Mouse (Mus musculus): ENCODE data around the gene Nipa1. TPM values are rescaled to one million over a fixed set of nuclear protein-coding genes. Genes with fewer than 3 reads are reported as not detected.

Gene Nipa1
- polyA plus RNA-seq, 1 experiment from 2014 or later, result 3.6 TPM

DNA sequence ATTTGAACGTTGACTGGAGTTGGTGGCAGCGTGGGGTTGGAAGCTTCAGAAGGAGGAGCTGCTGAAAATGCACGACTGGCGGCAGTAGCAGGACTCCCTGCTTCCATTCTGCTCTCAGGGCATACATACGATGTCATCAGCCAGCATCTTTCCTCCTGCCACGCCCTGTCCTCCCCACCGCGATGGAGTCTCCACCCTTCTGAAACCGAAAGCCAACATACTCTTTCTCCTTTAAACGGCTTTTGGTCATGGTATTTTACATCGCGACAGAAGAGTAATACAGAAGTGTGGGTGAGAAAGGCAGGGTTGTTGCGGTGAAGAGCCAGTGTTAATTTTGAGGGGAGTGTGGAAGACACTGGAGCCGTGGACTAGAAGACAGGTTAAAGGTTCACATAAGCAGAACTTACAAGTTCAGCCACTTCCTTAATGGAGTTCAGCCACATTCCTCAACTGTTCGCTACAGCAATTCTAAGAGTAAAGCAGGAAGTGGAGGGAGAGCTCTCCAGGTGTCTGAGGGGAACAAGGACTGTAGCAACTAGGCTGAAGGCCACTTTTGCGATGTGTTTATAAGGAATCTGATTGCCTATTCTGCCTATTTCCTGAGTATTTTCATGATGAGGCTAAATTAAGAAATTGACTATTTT is 51.4 kb downstream of the Nipa1 start:
- 37% methylated on average over 16 of the region's 16 CpGs for WGBS
- Histone ChIP-seq H3K27ac (replicated peaks) (no peak overlapping the region), H3K36me3 (no peaks in the 10 kb centered on the region), H3K4me3 (peak overlapping the region; percentile 42), H3K9me3 (no peaks in the 10 kb centered on the region), H3K27me3 (replicated peaks) (no peaks in the 10 kb centered on the region), H3K4me1 (peaks cover 8% of the 10 kb centered on the region; the same call in 1 of the 2 replicates), H3K4me2 (peak overlapping the region; percentile 61), H3K9ac (0 out of 2 replicates have a peak overlapping the region, but pooled peaks have one; percentile 17)
- no peak for ATAC-seq (ENCODE audit: extremely low read depth, insufficient number of reproducible peaks, low FRiP score, low TSS enrichment)

DNA sequence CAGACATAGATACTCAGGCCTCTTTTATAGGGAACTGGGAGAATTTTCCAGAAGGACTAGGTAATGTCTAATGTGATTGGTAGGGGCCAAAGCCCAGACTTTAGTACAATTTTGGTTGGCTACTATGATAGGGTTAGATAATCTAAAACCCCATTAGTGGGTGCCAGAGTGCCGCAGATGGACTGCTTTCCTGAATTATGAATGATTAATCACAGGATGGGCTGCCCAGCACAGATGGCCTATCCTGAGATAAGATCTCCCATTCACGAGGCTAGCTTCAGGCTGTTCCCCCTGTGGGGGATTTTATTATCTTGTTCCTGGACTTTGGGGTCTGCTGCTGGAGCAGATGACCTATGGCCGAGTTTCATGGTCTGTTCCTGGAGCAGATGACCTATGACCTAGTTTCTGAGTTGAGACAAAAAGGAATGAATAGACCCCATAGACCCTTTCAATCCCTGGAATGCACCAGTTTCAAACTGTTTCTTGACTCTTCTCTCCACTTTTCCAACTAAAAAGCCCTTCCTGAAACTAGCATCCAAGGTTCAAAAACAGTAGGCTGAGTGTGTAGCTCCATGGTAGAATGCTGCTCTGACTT is 52.8 kb downstream of the Nipa1 start:
- ATAC-seq (ENCODE audit: extremely low read depth, insufficient number of reproducible peaks, low FRiP score, low TSS enrichment), result no peak
- Histone ChIP-seq H3K27me3 (replicated peaks) (no peaks in the 10 kb centered on the region), H3K27ac (replicated peaks) (no peak overlapping the region), H3K4me3 (no peak overlapping the region), H3K4me2 (no peak overlapping the region), H3K9me3 (no peaks in the 10 kb centered on the region), H3K4me1 (peaks cover 13% of the 10 kb centered on the region), H3K9ac (no peak overlapping the region), H3K36me3 (no peaks in the 10 kb centered on the region)
- WGBS, result 42% methylated on average over 3 of the region's 3 CpGs

DNA sequence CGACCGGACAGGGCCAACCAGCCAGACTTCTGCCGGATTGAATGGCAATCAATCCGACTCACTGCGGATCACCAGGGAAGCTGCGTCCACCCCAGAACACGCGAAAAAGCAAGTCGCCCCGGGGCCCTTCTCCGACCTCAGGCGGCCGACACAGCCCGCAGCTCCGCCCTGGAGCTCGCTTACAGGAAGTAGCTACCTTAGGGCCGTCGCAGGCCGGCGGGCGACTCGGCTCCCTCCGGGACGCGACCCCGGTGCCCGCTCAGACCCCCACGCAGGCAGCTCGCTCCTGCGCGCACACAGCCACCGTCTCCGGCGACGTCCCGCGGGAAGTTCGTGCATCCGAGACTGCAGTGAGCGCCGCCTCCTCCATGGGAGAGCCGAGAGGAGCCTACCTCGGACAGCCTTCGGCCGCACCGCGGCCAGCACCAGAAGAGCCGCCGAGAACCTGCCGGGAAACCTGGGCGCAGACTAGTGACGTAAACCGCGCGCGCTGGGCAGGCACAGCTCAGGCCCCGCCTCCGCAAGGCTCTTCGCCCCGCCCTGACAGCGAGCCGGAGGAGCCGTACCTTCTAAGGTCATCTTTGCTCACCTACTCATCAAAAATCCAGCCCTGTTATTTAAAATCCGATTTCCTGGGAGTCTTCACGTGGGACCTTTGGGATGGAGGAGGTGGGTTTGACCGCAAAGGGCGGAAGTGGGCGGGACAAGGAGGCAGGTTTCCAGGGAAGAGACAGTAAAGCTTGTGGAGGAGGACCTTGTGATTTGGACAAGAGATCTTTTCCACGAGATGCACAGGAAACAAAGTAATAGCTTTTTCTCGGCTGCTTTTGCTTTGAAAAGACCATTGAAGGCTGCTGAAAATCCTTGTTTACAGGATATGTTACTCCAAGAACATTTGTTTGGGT is 57.5 kb downstream of the Nipa1 start, which contains the start of gene Nipa2:
Gene Nipa2, minus strand, starts transcription at position 473 of the 905 bp plus-strand sequence.
- H3K4me3 ChIP-seq, result peak within 1 kb of the TSS; percentile 95
- ATAC-seq (ENCODE audit: extremely low read depth, insufficient number of reproducible peaks, low FRiP score, low TSS enrichment), result peak; percentile 97
- 0% methylated on average over 69 of the region's 70 CpGs for WGBS
- peak within 1 kb of the TSS; percentile 94 for H3K27ac ChIP-seq (replicated peaks)
- peak within 1 kb of the TSS; percentile 93 for H3K9ac ChIP-seq
- peaks cover 16% of the 10 kb centered on the region; the same call in 1 of the 2 replicates for H3K36me3 ChIP-seq
- H3K9me3 ChIP-seq, result no peaks in the 10 kb centered on the region
- peaks cover 17% of the 10 kb centered on the region for H3K4me1 ChIP-seq
- H3K4me2 ChIP-seq, result peak within 1 kb of the TSS; percentile 83
- H3K27me3 ChIP-seq (replicated peaks), result no peaks in the 10 kb centered on the region

DNA sequence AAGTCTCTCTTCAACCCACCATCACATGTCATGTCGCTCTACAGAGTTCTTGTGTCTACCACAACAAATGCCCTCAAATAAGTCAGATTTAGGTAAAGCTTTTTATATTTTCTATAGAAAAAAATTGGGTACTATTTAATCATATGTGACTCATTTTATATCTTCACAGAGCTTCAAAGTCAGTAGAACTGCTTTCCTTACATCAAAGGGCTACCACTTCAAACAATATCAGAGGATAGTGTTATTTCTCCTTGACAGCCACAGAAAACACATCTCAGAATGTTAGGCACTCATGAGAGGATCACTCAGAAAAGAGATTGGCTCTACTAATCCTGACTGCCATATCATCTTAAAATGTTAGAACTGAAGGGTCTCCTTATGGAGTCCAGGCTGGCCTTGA is 59.2 kb downstream of the Nipa1 start:
- WGBS, result 91% methylated on average over 1 of the region's 1 CpGs
- 0 out of 2 replicates have a peak overlapping the region, but pooled peaks have one; percentile 59 for H3K9ac ChIP-seq
- H3K4me2 ChIP-seq, result peak overlapping the region; percentile 43; the same call in 1 of the 2 replicates
- ATAC-seq (ENCODE audit: extremely low read depth, insufficient number of reproducible peaks, low FRiP score, low TSS enrichment), result no peak
- no peaks in the 10 kb centered on the region for H3K27me3 ChIP-seq (replicated peaks)
- H3K4me1 ChIP-seq, result peaks cover 15% of the 10 kb centered on the region
- H3K36me3 ChIP-seq, result peaks cover 21% of the 10 kb centered on the region
- H3K4me3 ChIP-seq, result peak overlapping the region; percentile 95; the same call in 1 of the 2 replicates
- no peaks in the 10 kb centered on the region for H3K9me3 ChIP-seq
- H3K27ac ChIP-seq (replicated peaks), result no peak overlapping the region

DNA sequence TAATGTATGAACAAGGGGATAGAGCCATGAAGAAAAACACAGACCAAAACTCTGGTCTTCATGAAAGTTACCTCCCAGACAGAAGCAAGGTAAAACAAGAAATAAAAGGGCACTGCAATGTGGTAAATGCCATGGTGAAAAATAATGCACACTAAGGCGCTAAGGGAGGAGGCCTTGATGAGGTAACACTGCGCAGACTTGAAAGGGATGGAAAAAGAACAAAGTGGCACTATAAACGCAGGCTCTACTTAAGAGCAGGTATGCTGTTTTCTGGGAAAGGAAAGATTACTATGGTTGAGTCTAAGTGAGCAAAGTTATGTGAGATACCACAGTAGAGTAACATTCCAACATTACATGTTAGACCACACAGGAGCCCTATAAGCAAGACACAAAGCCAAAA is 60.0 kb downstream of the Nipa1 start:
- Histone ChIP-seq H3K4me2 (no peak overlapping the region), H3K36me3 (peaks cover 25% of the 10 kb centered on the region), H3K27ac (replicated peaks) (no peak overlapping the region), H3K4me1 (peaks cover 15% of the 10 kb centered on the region), H3K9me3 (no peaks in the 10 kb centered on the region), H3K9ac (no peak overlapping the region), H3K4me3 (no peak overlapping the region), H3K27me3 (replicated peaks) (no peaks in the 10 kb centered on the region)
- no peak for ATAC-seq (ENCODE audit: extremely low read depth, insufficient number of reproducible peaks, low FRiP score, low TSS enrichment)
- WGBS, result 90% methylated on average over 3 of the region's 3 CpGs

DNA sequence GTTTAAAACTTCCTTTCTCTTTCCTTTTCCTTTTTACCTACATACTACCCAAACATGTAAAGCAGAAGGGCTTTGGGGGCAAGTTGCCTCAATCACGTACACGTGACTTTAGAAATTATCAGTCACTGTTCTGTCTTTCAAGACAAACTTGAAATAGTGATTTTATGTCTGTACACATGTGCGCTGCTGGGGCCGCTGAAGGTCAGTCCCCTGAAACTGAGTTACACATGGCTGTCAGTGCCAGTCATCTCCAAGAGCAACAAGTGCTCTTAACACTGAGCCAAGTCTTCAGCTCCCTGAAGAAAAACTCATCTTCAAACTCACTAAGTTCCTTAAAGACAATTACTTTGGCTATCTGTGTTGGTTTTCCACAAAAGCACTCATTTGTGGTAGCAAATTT is 61.8 kb downstream of the Nipa1 start:
- 92% methylated on average over 4 of the region's 4 CpGs for WGBS
- Histone ChIP-seq H3K9ac (no peak overlapping the region), H3K9me3 (peaks cover 11% of the 10 kb centered on the region; the same call in 1 of the 2 replicates), H3K4me1 (peaks cover 12% of the 10 kb centered on the region), H3K27ac (replicated peaks) (no peak overlapping the region), H3K27me3 (replicated peaks) (no peaks in the 10 kb centered on the region), H3K4me2 (no peak overlapping the region), H3K36me3 (peaks cover 36% of the 10 kb centered on the region), H3K4me3 (no peak overlapping the region)
- no peak for ATAC-seq (ENCODE audit: extremely low read depth, insufficient number of reproducible peaks, low FRiP score, low TSS enrichment)

DNA sequence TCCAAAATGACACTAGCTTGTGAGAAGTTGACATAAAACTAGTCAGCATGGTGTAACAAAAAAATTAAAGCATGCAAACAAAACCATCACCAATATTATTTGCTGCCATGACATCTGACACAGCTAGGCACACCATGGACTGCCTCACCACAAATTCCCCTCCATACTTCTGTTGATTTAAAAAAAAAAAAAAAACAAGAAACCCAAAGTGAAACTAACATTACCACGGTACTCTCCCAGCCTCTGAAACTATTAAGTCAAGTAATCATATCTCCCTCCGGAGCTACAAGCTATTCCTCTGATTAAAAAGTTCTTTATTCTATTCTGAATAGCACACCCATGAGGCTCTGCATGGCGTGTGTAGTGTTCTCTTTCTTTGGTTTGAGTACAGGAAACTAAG is 62.6 kb downstream of the Nipa1 start:
- peaks cover 36% of the 10 kb centered on the region for H3K36me3 ChIP-seq
- H3K9ac ChIP-seq, result no peak overlapping the region
- ATAC-seq (ENCODE audit: extremely low read depth, insufficient number of reproducible peaks, low FRiP score, low TSS enrichment), result no peak
- H3K9me3 ChIP-seq, result peaks cover 11% of the 10 kb centered on the region; the same call in 1 of the 2 replicates
- no peak overlapping the region for H3K4me2 ChIP-seq
- WGBS, result 93% methylated on average over 3 of the region's 3 CpGs
- H3K4me1 ChIP-seq, result peaks cover 9% of the 10 kb centered on the region
- no peaks in the 10 kb centered on the region for H3K27me3 ChIP-seq (replicated peaks)
- H3K4me3 ChIP-seq, result no peak overlapping the region
- H3K27ac ChIP-seq (replicated peaks), result no peak overlapping the region

DNA sequence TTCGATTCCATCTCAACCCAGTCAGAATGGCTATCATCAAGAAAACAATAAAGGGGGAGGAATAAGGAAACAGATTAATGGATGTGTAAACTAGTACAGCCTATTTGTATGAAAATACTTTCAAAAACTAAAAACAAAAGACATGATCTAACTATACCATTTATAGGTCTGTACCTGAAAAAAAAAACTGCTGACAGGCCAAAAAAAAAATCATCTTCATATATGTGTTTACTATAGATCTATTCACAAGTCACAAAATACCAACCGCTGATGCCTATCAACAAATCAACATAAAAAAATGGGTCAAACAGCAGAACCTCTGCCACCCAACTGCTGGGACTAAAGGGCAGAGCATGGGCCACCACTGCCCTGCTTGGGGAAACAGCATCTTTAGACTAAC is 63.7 kb downstream of the Nipa1 start:
- Histone ChIP-seq H3K27ac (replicated peaks) (no peak overlapping the region), H3K4me2 (no peak overlapping the region), H3K4me1 (peaks cover 8% of the 10 kb centered on the region), H3K27me3 (replicated peaks) (no peaks in the 10 kb centered on the region), H3K9me3 (peaks cover 11% of the 10 kb centered on the region; the same call in 1 of the 2 replicates), H3K9ac (no peak overlapping the region), H3K36me3 (peaks cover 36% of the 10 kb centered on the region), H3K4me3 (no peak overlapping the region)
- 92% methylated on average over 2 of the region's 2 CpGs for WGBS
- no peak for ATAC-seq (ENCODE audit: extremely low read depth, insufficient number of reproducible peaks, low FRiP score, low TSS enrichment)

DNA sequence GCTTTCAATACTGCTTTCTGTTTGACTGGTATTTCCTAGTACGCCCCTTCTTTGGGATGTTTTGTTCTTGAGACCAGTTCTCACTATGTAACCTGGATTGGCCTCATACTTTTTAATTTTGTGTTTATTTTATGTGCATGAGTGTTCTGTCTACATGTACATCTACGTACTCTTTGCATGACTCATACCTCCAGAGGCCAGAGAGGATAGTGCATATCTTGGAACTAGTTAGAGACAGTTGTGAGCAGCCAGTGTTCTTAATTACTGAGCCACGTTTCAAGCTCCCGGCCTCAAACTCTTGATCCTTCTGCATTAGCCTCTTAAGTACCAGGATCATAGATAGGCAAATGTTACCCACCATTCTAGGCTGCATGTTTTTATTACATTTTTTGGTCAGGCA is 81.4 kb downstream of the Nipa1 start:
- Histone ChIP-seq H3K9ac (no peak overlapping the region), H3K36me3 (peaks cover 43% of the 10 kb centered on the region), H3K9me3 (no peaks in the 10 kb centered on the region), H3K4me2 (no peak overlapping the region), H3K4me1 (no peaks in the 10 kb centered on the region), H3K4me3 (no peak overlapping the region), H3K27me3 (replicated peaks) (no peaks in the 10 kb centered on the region), H3K27ac (replicated peaks) (no peak overlapping the region)
- WGBS, result 84% methylated on average over 4 of the region's 4 CpGs
- no peak for ATAC-seq (ENCODE audit: extremely low read depth, insufficient number of reproducible peaks, low FRiP score, low TSS enrichment)

DNA sequence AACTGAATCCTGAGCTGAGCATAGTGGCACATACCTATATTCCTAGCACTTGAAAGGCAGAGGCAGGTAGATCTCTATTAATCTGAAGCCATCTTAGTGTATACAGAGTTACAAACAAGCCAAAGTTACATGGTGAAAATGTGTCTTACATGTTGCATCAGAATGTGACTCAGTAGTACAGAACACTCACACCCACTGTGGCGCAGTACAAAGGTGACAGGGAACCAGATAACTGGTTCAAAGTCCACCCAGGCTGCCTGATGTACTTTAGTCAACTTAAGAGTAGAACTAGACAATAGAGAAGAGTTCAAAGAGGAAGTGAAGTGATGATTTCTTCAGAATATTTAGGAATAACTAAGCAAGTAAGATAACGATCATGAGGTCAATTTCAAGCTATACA is 84.7 kb downstream of the Nipa1 start:
- no peak for ATAC-seq (ENCODE audit: extremely low read depth, insufficient number of reproducible peaks, low FRiP score, low TSS enrichment)
- no peak overlapping the region for H3K9ac ChIP-seq
- H3K27me3 ChIP-seq (replicated peaks), result no peaks in the 10 kb centered on the region
- H3K4me3 ChIP-seq, result no peak overlapping the region
- H3K4me1 ChIP-seq, result no peaks in the 10 kb centered on the region
- H3K9me3 ChIP-seq, result no peaks in the 10 kb centered on the region
- 94% methylated on average over 2 of the region's 2 CpGs for WGBS
- H3K27ac ChIP-seq (replicated peaks), result no peak overlapping the region
- peaks cover 55% of the 10 kb centered on the region for H3K36me3 ChIP-seq
- no peak overlapping the region for H3K4me2 ChIP-seq

DNA sequence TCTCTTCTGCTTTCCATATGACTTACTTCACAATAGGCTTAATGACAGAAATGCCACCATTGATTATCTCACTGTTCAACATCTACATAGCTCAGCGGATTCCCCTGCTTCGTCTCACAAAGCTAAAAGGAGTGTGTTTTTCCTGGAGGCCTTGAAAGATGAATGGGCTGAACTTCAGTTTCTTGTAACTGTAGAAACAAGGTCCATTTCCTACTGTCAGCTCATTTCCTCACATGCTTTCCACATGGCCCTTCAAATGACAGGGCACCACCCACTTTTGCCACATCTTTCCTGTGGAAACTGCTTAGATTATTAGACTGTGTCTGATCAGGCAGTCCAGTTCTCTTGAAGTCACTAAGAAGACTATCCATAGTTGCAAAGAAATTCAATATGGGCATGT is 91.1 kb downstream of the Nipa1 start:
- Histone ChIP-seq H3K27ac (replicated peaks) (no peak overlapping the region), H3K9ac (no peak overlapping the region), H3K27me3 (replicated peaks) (no peaks in the 10 kb centered on the region), H3K36me3 (peaks cover 87% of the 10 kb centered on the region), H3K9me3 (no peaks in the 10 kb centered on the region), H3K4me2 (no peak overlapping the region), H3K4me1 (no peaks in the 10 kb centered on the region), H3K4me3 (no peak overlapping the region)
- 65% methylated on average over 2 of the region's 2 CpGs for WGBS
- ATAC-seq (ENCODE audit: extremely low read depth, insufficient number of reproducible peaks, low FRiP score, low TSS enrichment), result no peak

Data from heart, embryonic 13.5 days (tissue).